Mouse (Mus musculus) CH12F3 (cell line): Measurements from ENCODE around the gene Krt13.

Experiments
- in situ Hi-C: fragments of 300-500 bp; cut with MboI; formaldehyde crosslinking; loops from 2 replicates; pipeline ENCODE4 v1.14.3; 2020; ENCODE audit warnings: low sequenced_read_pairs

The Krt13 gene

DNA sequence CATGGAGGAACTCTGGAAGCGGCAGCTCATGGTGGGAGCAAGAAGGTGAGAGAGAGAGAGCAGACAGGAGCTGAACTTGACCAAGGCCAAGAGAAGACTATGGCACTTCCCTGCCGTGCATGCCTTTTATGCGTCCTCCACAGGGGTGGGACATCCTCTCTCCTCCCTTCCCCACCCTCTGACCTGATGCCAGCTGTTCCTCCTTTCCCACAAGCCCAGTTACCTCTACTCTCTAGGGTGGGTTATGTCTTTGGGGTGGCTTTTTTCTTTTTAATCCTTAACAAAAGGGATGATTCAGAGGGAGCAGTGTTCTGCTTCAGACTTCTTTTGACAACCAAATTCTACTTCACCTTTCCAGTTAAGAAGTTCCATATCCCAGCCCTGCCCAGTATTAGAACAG lies at the start of gene Krt13:
TSS of gene Krt13 (minus strand) at position 101 of the 400 bp plus-strand sequence.
- in situ Hi-C loops = no loop called here

DNA sequence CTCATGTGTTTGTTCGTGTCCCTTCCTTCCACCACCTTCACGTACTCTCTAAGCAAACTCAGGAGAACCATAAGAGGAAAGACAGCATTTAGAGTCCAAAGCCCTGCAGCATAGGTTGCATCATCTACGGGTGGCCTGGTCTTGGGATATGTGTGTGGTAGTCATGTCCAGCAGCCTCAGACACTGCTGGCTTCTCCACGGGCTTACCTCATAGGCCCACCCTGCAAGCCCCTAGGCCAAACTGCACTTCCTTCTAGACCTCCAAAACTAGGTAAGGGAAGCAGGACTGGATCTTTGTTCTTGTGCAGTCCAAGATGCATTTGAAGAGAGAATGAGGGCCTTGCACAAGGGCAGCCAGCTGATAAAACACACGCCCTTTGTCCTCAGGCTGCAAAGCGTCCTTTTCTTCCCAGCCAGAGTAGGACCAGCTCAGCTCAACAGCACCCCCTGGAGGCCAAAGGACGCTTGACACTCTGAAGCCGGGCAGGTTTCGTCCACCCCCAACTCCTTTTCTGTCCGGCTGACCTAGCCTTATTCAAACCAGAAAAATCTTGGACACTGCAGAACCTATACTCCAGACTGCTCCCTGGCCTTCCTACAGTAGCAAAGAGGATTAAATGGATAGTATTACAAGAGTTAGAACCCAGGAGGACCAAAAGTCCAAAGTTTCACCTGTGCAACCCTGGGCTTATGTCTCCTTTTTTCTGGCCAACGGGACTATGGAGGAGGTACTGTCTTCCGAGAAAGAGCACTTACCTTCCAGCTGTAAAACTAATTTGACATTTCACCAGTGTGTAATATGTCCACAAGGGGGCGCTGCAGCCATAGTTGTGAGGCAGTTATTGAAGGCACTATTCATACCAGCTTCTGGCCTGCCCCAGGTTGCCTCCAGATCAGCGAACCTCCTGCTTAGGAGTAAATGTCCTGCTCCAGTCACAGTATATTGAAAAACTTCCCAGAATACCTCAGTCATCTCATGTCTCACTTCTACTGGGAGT lies 47.7 kb upstream of the Krt13 start:
- in situ Hi-C loops = no loop called here

DNA sequence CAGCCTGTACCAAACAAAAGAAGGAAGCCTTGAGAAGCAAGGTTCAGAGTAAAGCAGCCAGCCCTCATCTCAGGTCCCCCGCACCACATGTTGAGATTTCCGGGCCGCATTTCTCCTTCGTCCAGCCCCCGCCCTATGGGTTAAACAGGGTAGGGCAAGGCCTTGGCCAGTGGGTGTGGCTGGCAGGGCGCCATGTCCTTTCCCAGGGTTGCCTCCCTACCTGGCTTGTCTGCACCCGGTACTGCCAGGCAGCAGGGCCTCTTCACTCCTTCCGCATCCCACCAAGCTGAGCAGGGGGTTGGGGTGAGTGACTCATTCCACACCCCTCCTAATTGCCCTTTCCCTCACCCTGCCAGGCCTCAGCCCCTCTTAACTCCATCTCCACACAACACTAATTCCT lies 46.7 kb upstream of the Krt13 start:
- in situ Hi-C loops = no loop called here

DNA sequence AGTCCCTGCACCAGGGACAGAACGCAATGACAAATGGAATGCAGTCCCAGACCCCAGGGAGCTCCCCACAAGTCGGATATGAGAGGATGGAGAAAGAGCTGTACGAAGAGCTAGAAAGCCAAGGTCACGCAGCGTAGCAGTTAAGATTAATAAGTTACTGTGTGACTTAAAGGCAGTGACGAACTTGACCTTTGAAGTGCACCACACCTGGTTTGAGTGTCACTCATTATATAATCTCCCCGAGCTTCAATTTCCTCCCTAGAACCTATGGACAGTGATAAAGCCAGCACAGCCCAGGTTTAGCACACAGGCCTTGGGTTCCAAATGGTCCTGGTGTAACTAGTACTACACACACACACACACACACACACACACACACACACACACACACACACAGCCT lies 43.0 kb upstream of the Krt13 start:
- in situ Hi-C loops = no loop called here

DNA sequence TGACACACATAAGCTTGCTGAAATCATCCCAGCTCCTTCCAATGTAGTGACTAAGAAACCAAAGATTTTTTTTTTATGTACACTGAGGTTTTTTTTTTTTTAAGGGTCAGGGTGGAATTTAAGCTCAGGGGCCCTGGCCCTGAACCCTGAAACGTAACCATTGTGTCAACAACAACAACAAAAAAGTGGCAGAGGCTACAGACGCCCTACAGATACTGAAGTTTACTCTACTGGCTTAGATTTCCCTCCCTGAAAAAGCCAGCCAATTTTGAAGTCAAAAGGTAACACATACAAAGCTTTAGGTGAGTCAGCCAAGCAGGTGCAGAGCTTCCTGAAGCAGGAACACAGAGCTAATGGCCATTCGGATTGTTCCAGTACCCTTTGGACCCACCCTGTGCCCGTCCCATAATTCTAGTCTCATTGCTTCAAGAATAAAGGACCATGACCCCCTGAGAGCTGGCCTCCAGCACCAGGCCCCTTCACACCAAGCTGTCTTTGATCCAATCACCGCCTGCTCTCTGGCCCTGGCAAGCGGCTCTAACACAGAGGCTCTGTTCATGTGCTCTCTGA lies 36.6 kb upstream of the Krt13 start:
- in situ Hi-C loops = no loop called here

DNA sequence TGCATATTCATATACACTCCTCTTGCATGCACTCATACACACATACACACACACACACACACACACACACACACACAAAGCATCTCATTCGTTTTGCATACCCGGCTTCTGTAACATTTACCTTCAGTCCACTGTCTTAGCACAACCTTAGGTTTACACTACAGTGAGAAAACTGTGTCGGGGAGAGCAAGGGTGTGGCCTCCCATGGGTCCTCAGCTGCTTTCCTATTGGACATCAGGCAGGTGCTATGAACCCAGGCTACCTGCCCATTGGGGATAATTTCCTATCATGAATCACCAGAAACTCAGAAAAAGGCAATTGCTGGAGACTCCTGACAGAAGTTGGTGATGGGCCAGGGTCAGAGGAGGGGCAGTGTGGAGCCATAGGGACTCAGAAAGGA lies 36.0 kb upstream of the Krt13 start:
- in situ Hi-C loops = no loop called here

DNA sequence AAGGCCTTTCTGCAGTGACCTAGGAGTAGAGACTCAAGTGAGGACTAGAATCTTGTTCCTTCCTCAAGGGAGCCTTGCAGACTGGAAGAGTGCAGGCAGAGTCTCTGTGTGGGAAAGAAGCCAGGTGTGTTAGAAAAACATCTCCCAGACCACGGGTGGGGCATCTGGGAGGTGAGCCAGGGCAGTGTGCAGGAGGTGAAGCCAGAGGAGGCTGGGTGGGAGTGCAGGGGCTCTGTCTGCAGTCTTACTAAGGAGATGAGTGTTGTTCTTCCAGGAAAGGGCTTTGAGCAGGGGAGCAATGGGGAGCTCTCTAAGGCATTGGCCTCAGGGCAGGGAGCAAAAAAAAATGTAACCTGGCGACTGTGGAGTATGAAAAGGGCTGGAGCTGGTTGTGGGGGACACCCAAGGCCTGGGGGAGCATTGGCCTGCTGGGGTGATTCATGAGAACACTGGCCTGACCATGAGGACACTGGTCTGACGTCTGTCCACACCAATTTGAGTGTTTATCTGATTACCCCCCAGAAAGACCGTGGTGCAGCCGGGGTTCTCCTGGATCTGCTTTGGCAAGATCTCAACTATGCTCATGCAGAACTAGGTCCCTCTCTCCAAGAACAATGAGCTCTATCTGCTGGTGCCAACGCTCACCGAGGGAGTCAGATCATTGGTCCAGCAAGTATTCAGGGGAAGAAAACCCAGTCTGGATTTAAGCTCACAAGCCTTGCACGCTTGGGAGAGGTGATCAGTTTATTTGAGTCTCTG lies 34.3 kb upstream of the Krt13 start:
- in situ Hi-C loops = no loop called here

DNA sequence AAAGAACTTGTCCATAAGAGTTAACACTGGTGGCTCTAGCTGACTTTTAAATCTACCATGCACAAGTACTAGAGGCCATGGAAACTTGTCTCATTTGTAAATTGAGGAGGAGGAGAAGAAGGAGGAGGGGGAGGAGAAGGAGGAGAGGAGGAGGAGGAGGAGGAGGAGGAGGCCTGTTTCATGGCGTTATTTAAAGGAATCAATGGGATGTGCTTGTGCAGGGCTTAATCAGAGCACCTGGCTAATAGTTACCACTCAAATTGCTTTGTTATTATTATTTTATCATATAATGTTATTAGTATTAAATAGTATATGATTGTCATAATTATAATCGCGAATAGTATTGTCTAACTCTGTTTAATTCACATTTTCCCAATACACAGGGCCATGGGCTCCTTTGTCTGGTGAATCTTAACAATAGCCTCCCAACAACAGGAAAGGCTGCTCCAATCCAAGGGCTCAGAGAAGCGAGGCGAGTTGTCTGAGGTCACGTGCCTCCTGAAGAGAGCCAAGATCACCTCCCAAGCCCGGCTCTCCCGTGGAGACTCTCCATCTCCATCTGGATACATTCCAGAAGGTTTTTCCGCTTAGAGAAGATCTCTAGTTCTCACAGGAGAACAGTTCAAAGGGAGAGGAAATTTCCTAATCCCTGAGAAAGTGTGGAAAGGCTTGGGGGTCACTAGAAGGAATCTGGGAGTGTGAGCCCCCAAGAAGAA lies 27.4 kb upstream of the Krt13 start, which contains the start of gene Krt19:
TSS of gene Krt19 (minus strand) at position 51 of the 716 bp plus-strand sequence.
- in situ Hi-C loops = no loop called here

DNA sequence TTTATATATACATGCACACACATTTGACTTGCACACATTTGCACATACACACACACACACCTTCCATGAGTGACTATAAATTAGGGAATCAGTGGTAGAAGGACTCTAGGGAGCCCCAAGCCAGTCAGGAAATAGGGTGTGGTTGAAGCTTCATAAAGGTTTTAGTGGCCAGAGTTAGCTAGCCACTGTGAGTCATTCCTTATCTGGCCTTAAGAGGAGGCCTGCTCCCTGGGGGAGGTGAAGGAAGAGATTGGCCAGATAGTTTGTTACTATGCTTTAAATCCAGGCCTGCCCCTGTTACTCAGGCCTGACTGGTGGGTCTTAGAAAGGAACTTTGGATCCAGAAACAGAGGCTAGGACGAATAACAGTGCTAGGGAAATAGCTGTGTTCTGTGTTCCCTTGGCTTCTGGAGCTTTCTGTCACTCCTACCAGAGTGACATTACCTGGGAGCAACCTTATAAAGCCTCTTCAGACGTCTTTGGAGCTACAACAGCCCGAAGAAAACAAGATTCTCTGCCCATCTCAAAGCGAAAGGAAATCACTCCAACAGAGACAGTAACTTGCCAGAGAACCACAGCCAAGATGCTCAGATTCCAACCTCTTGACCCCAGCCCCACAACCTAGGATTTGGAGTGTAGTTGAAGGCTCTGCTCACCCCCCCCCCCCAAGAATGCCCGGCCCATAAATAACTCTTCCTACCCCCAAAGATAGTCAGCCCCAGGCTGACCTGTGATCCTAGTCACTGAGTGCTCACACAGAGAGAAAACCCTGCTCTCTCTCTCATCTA lies 26.4 kb upstream of the Krt13 start:
- in situ Hi-C loops = no loop called here

DNA sequence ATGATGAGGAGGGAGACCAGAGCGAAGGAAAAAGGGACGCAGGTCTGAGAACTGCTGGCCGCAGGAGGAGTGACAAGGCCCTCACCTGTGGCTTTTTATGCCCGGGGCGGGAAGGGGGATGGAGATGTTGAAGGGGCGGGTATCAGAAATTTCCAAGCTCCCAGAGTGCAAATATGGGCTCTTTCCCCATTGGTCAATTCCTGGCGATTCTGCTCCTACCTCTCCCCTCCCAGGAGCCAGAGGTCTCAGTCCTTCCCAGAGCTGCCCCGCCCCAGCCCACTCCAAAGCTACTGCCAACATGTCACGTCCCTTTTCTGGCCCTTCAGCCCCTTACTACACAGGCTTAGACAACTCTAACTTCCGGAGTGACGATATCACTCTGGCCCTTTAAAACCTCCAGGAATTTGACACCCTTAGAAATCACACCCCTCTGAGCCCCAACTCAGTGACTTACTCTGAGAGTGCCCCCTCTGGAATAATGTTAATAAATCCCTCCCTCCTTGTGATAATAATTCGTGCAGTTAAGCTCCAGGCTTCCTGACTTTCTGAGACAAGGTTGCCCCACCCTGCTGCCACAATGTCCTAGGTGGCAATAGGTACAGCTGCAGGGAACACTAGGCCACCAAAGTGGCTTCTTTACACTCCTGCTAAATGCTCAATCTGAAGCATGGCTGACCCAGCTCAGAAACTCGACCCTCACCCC lies 24.6 kb upstream of the Krt13 start:
- in situ Hi-C loops = no loop called here

DNA sequence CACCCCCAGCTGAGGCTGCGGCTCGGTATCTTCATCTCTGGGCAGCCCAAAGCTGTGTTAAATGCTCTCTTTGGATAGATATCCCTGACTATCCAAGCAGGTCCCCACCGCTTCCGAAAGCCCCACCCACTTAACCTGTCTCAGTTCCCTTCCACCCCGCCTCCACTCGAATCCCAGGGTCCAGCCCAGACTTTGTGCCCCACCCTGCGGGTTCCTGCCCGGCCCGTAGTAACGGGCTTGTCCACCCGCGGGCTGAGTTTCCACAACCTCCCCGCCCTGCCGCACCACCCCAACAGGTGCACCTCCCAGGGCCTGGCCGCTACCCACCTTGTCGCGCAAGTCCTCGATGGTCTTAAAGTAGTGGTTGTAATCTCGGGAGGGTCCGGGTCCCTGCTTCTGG lies 23.7 kb upstream of the Krt13 start:
- in situ Hi-C loops = no loop called here

DNA sequence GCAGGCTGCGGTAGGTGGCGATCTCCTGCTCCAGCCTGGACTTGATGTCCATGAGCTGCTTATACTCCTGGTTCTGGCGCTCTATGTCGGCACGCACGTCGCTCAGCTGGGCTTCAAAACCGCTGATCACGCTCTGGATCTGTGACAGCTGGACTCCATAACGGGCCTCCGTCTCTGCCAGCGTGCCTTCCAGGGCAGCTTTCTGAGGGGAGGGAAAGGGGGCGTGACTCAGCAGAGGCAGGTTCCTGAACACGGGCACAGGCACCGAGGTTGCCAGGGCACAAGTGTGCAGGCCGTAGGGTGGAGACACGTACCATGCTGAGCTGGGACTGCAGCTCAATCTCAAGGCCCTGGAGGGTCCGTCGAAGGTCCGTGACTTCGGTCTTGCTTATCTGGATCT lies 19.6 kb upstream of the Krt13 start:
- in situ Hi-C loops = no loop called here

DNA sequence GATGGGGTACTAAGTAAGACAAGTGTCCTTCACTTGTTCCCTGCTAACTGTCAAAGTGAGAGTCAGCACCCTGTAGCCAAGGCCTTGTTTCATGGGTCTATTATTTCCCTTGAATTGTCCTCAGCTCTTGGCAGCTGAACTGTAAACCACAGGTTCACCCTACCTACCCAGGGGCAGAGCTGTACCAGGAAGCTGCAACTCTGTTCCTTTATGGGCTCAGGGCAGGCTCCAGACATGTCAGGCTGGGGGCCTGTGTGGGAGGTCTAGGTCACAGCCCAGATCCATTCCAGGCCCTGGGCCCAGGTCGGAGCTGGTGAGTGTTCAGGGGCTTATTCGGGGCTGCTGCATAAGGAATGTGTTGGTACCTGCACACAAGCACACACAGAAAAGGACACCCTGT lies 18.0 kb upstream of the Krt13 start:
- in situ Hi-C loops = no loop called here

DNA sequence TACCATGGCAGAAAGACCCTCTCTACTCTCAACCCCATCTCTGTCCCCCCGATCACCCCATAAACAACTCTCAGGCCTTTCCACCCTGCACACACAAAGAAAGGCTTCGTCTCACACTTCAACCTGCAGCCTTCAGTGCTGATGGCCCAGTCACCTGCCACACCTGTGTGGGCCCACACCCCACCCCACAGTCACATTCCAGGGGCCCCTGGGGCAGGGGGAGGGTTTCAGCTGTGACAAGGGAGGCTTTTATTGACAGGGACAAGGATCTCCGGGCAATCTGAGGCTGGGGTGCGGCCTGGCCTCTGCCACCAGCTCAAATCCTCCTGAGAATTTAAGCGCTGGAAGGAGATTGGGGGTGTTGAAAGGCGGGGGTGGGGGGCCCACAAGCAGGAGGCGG lies 17.4 kb upstream of the Krt13 start:
- in situ Hi-C loops = no loop called here

DNA sequence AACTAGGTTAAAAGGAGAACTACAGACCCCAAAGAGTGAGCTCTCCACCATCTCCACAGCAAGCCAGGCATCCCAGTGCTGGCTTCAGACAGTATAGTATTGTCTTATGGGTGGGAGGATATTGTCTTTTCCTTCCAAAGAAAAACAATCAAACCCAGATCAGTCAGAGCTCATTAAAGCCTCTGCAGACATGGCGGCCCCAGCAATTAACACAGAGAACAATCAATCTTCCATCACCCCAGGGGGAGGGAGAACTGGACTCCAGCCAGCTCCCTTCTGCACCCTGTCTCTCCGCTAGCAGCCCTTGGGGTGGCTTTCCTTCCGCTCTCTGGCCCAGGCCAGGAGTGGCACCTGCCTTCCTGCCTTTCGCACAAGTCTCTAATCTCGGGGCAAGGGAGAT lies 16.3 kb upstream of the Krt13 start:
- in situ Hi-C loops = no loop called here

DNA sequence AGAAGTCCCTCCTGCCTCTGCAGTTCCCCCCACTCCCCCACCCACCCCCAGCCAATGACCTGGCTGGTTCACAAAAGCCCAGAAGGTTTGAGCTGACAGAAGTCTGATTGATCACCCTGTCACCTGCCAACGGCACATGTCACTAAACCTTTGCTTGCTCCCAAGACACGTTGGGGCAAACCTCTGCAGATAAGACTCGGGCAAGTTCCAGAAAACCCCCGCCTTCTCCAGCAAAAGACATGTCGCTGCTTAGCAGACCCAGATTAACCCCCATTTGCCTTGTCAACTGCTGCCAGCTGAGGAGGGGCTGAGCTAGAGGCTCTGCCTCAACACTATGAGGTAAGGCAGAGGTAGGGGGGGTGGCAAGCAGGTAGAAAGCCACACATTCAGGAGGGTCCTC lies 15.2 kb upstream of the Krt13 start:
- in situ Hi-C loops = no loop called here

DNA sequence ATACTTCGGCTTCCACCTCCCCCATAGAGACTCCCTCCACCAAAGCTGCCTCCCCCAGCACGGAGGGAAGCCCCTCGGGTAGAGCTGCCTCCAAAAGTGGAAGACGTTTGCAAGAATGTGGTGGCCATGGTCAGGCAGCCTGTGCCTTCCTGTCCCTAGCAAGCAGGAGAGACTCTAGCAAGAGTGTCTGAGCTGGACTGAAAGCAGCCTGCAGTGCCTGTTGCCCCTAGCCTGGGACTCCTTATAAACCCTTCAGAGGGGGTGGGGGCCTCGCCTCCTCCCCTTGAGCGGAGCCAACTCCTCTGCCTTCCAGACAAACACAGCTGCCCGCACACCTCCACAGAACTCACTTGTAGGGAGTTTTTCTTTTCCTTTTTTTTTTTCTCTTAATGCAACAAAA lies 14.4 kb upstream of the Krt13 start, which contains the start of gene Krt15:
TSS of gene Krt15 (minus strand) at position 198 of the 400 bp plus-strand sequence.
- in situ Hi-C loops = no loop called here

DNA sequence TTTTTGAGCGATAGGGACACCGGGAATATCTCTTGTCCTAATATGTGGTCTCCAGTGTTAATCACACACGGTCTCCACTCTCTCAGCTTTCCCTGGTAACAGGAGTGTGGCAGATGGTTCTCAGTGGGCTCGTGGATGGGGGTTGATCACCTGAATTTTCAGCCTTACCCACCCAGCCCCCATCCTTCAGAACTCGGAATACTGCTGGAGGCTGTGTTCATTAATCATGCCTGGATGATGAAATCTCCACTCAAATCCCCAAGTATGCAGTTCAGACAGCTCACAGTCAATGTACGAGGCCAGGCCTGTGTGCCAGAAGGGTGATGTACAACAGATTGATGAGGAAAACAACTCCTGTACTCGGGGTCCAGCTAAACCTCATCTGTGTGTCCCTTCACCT lies 3.5 kb upstream of the Krt13 start:
- in situ Hi-C loops = no loop called here

DNA sequence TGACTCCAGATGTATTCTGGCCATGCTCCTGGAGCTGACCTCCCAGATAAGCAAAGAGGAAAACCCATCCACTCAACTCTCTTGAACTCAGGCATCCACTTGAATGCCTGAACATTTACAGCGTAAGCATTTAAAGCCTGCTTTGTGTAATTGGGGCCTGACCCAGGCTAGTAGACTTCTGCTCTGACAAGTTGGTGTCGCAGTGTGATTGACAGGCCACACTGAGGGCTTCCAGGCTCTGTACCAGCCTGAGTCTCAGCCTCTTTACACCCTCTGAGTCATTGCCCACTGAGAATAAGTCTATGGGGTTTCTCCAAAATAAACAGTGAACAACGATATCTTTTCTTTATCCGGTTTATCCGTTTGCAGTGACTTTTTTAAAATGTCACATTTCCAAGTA lies 1.0 kb downstream of the Krt13 start:
- in situ Hi-C loops = no loop called here

DNA sequence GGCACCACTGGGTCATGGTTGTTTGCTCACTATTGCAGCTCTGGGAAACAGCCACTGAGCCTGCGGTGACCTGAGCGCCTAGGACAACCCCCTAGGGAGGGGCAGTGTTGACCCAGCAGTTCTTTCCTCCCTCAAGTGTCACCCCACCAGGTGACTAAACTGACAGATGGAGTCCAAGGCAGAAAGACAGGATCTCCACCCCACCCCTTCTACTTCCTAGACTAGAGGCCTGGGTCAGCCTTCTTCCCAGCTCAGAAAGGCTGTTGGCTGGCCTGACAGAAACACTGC lies 7.7 kb downstream of the Krt13 start:
- in situ Hi-C loops = no loop called here
